Comparison of ENCODE assay signal across 8 mouse cellular contexts in genomic region chr13:44673967-44674357, GRCm38 (mm10). TPM values are rescaled to one million over a fixed set of nuclear protein-coding genes. Genes with fewer than 3 reads are reported as not detected.
DNase-seq lines count a peak whose midpoint lies in the region; ATAC-seq and TF ChIP-seq lines count a peak whose summit lies in the region.

No protein-coding gene starts in this region.

- H3K9ac ChIP-seq in kidney, embryonic 14.5 days (ENCODE audit: low read depth, low read length) = peak overlapping the region; percentile 35; the same call in 1 of the 2 replicates
- peak overlapping the region; percentile 10 for H3K9ac ChIP-seq in ES-Bruce4 (ENCODE audit: low read depth, poor library complexity, severe bottlenecking)
- H3K9ac ChIP-seq in hindbrain, embryonic 14.5 days = no peak overlapping the region
- no peak overlapping the region for H3K9ac ChIP-seq in midbrain, postnatal 0 days (replicated peaks; ENCODE audit: low read length, poor library complexity, severe bottlenecking)

- TF ChIP-seq EP300 in ES-Bruce4 (IDR thresholded peaks at IDR 0.05; ENCODE audit: insufficient read depth, low read depth, low read length) = no peak

- no peaks in the 10 kb centered on the region for H3K36me3 ChIP-seq in kidney, embryonic 14.5 days (ENCODE audit: control insufficient read depth, insufficient read depth, low read length)
- no peaks in the 10 kb centered on the region for H3K36me3 ChIP-seq in ES-Bruce4 (ENCODE audit: control insufficient read depth, insufficient read depth, low read length, poor library complexity, severe bottlenecking)
- H3K36me3 ChIP-seq in hindbrain, embryonic 14.5 days (replicated peaks; ENCODE audit: control insufficient read depth, insufficient read depth) = no peaks in the 10 kb centered on the region
- no peaks in the 10 kb centered on the region for H3K36me3 ChIP-seq in midbrain, postnatal 0 days (ENCODE audit: insufficient read depth, low read length)

- H3K27ac ChIP-seq in kidney, embryonic 14.5 days (ENCODE audit: low read depth, low read length) = no peak overlapping the region
- H3K27ac ChIP-seq in ES-Bruce4 (ENCODE audit: insufficient read depth, low read length) = peak overlapping the region; percentile 66
- no peak overlapping the region for H3K27ac ChIP-seq in hindbrain, embryonic 14.5 days
- no peak overlapping the region for H3K27ac ChIP-seq in midbrain, postnatal 0 days (ENCODE audit: low read depth, low read length)

- no peak for TF ChIP-seq POLR2A in ES-Bruce4 (IDR thresholded peaks at IDR 0.05; ENCODE audit: insufficient read depth, low read length)

- 22% methylated on average over 12 of the region's 12 CpGs for WGBS in kidney, embryonic 14.5 days
- 34% methylated on average over 12 of the region's 12 CpGs for WGBS in hindbrain, embryonic 14.5 days
- WGBS in midbrain, postnatal 0 days = 36% methylated on average over 12 of the region's 12 CpGs

- H3K4me1 ChIP-seq in kidney, embryonic 14.5 days (ENCODE audit: control insufficient read depth, insufficient read depth, low read length) = peaks cover 16% of the 10 kb centered on the region; the same call in 1 of the 2 replicates
- H3K4me1 ChIP-seq in ES-Bruce4 (ENCODE audit: control insufficient read depth, insufficient read depth, low read length) = peaks cover 10% of the 10 kb centered on the region
- no peaks in the 10 kb centered on the region for H3K4me1 ChIP-seq in hindbrain, embryonic 14.5 days (replicated peaks; ENCODE audit: control insufficient read depth, insufficient read depth, low read length)
- no peaks in the 10 kb centered on the region for H3K4me1 ChIP-seq in midbrain, postnatal 0 days (ENCODE audit: insufficient read depth, low read length)

- H3K9me3 ChIP-seq in kidney, embryonic 14.5 days (ENCODE audit: control insufficient read depth, low read length) = no peaks in the 10 kb centered on the region
- no peaks in the 10 kb centered on the region for H3K9me3 ChIP-seq in ES-Bruce4 (replicated peaks; ENCODE audit: control insufficient read depth, insufficient read depth, low read length, poor library complexity, severe bottlenecking)
- H3K9me3 ChIP-seq in hindbrain, embryonic 14.5 days (ENCODE audit: control insufficient read depth, low read length) = no peaks in the 10 kb centered on the region
- no peaks in the 10 kb centered on the region for H3K9me3 ChIP-seq in midbrain, postnatal 0 days (ENCODE audit: low read length)

- peak overlapping the region; percentile 46 for H3K4me2 ChIP-seq in kidney, embryonic 14.5 days (replicated peaks; ENCODE audit: low read depth, low read length)
- H3K4me2 ChIP-seq in hindbrain, embryonic 14.5 days (replicated peaks) = 0 out of 2 replicates have a peak overlapping the region, but pooled peaks have one; percentile 23
- H3K4me2 ChIP-seq in midbrain, postnatal 0 days (ENCODE audit: low read depth, low read length, poor library complexity, severe bottlenecking) = peak overlapping the region; percentile 22; the same call in 1 of the 2 replicates

- no peak for ATAC-seq in kidney, embryonic 14.5 days (ENCODE audit: low FRiP score, low TSS enrichment)
- no peak for ATAC-seq in hindbrain, embryonic 14.5 days (ENCODE audit: low FRiP score)
- no peak for ATAC-seq in midbrain, postnatal 0 days (ENCODE audit: low FRiP score)

- peak overlapping the region; percentile 25 for H3K4me3 ChIP-seq in kidney, embryonic 14.5 days (ENCODE audit: low read length)
- peak overlapping the region; percentile 12 for H3K4me3 ChIP-seq in ES-Bruce4 (ENCODE audit: low read depth, low read length)
- H3K4me3 ChIP-seq in hindbrain, embryonic 14.5 days (replicated peaks; ENCODE audit: low read length) = no peak overlapping the region
- H3K4me3 ChIP-seq in midbrain, postnatal 0 days (ENCODE audit: low read depth, low read length) = no peak overlapping the region

- DNase-seq in kidney, postnatal 25 days = no peak
- DNase-seq in hindbrain, embryonic 14.5 days (ENCODE audit: low spot score) = no peak
- no peak for DNase-seq in midbrain, postnatal 0 days (ENCODE audit: low spot score)
- no peak for DNase-seq in right cerebral cortex, postnatal 10 days (ENCODE audit: low spot score in 2 of 2)
- no peak for DNase-seq in ovary, postnatal 10 days (ENCODE audit: low spot score)
- no peak for DNase-seq in left cerebral cortex, adult 9 months (ENCODE audit: low spot score in 2 of 2)

- H3K27me3 ChIP-seq in kidney, embryonic 14.5 days (ENCODE audit: control insufficient read depth, insufficient read depth, low read length) = no peaks in the 10 kb centered on the region; the same call in 1 of the 2 replicates
- H3K27me3 ChIP-seq in ES-Bruce4 (ENCODE audit: control insufficient read depth, insufficient read depth, low read length, poor library complexity, severe bottlenecking) = no peaks in the 10 kb centered on the region
- peaks cover 17% of the 10 kb centered on the region for H3K27me3 ChIP-seq in hindbrain, embryonic 14.5 days (ENCODE audit: control insufficient read depth, insufficient read depth, low read length)
- H3K27me3 ChIP-seq in midbrain, postnatal 0 days (ENCODE audit: insufficient read depth, low read length) = peaks cover 3% of the 10 kb centered on the region; the same call in 1 of the 2 replicates

- no peak for TF ChIP-seq CTCF in ES-Bruce4 (IDR thresholded peaks at IDR 0.05; ENCODE audit: low read depth, low read length)
- no peak for TF ChIP-seq CTCF in midbrain, postnatal 0 days (IDR thresholded peaks at IDR 0.05)

RNA-seq across cellular contexts. Expression of gene Jarid2, which starts 55.3 kb away (rescaled TPM):
- 27.4 and 28.1 TPM in 2 replicates for polyA plus RNA-seq in kidney, embryonic 14.5 days (2014; fragmentation: Nextera tagmentation; extraction: Ambion mirVana)
- 143 and 150 TPM in 2 replicates for polyA plus RNA-seq in ES-Bruce4 (2011; ENCODE audit: insufficient read depth, insufficient read length, low read depth, missing spikeins)
- 24.4 and 27.2 TPM in 2 replicates for polyA plus RNA-seq in hindbrain, embryonic 14.5 days (2014; fragmentation: Nextera tagmentation; extraction: Ambion mirVana)
- 18.0 and 27.6 TPM in 2 replicates for total RNA-seq in midbrain, postnatal 0 days (2014; rRNA removed)
- 16.4 and 19.3 TPM in 2 replicates for polyA plus RNA-seq in midbrain, postnatal 0 days (2015; fragmentation: Nextera tagmentation; extraction: Ambion mirVana)

Comparison
In these comparisons a context has a peak if more than half of its experiments do, and no peak if none do; other contexts are left out.
1. H3K4me3 ChIP-seq: peak in kidney, embryonic 14.5 days (single experiment) and ES-Bruce4 (single experiment); none in hindbrain, embryonic 14.5 days (single experiment) and midbrain, postnatal 0 days (single experiment).
2. H3K9ac ChIP-seq: peak in kidney, embryonic 14.5 days (single experiment) and ES-Bruce4 (single experiment); none in hindbrain, embryonic 14.5 days (single experiment) and midbrain, postnatal 0 days (single experiment).
3. Peak in every context shown above with its lines, with median percentiles within 50 percentile points of each other: H3K4me2 ChIP-seq.